Mouse (Mus musculus) testis, adult 2 months (tissue): ENCODE data around the gene Catsperz. TPM values are rescaled to one million over a fixed set of nuclear protein-coding genes. Genes with fewer than 3 reads are reported as not detected.

Experiments
- H3K27ac ChIP-seq: fragments of 200-500 bp; 2 replicates; pipeline ENCODE4 v1.5.1; 2012; ENCODE audit warnings: low read depth, low read length; ENCODE audit not compliant: control insufficient read depth, insufficient read depth
- H3K27me3 ChIP-seq: fragments of 200-500 bp; 2 replicates; pipeline ENCODE4 v1.6.1; 2012; ENCODE audit warnings: mild to moderate bottlenecking, low read length, moderate library complexity; ENCODE audit not compliant: control insufficient read depth, insufficient read depth
- H3K36me3 ChIP-seq: fragments of 200-500 bp; 2 replicates; pipeline ENCODE4 v1.6.1; 2012; ENCODE audit warnings: mild to moderate bottlenecking, low read length; ENCODE audit not compliant: control insufficient read depth, insufficient read depth
- H3K4me1 ChIP-seq: fragments of 200-500 bp; 2 replicates; pipeline ENCODE4 v1.6.1; 2012; ENCODE audit warnings: low read length; ENCODE audit not compliant: control insufficient read depth, insufficient read depth
- H3K4me3 ChIP-seq: fragments of 200-500 bp; 2 replicates; pipeline ENCODE4 v1.5.1; 2012; ENCODE audit warnings: low read depth, mild to moderate bottlenecking, low read length, moderate library complexity, mixed read lengths; ENCODE audit not compliant: control insufficient read depth
- CTCF ChIP-seq: fragments of 200-500 bp; IDR thresholded peaks from 2 replicates; pipeline ENCODE4 v1.5.1; 2012; ENCODE audit warnings: low read depth, mild to moderate bottlenecking, inconsistent platforms, low read length, moderate library complexity; ENCODE audit not compliant: control insufficient read depth, insufficient read depth, insufficient replicate concordance
- POLR2A ChIP-seq: fragments of 200-500 bp; IDR thresholded peaks from 2 replicates; pipeline ENCODE4 v1.6.1; 2012; ENCODE audit warnings: low read depth, mild to moderate bottlenecking, inconsistent platforms, low read length, moderate library complexity; ENCODE audit not compliant: control insufficient read depth
- polyA plus RNA-seq: library from polyadenylated mRNA; depleted of rRNA; stranded (reverse); fragments of >200 nt; gene quantifications from 2 replicates; pipeline ENCODE4 v1.2.3, GENCODE M21; 2012

Gene Catsperz
- polyA plus RNA-seq, 1 experiment: 1,294 TPM

GRCm38 (mm10) chr19:6937541-6938465 lies 12.6 kb upstream of the Catsperz start:
- no peak overlapping the region for H3K4me3 ChIP-seq

GRCm38 (mm10) chr19:6936299-6936698 lies 11.1 kb upstream of the Catsperz start:
- TF ChIP-seq POLR2A (no peak), CTCF (peak; percentile 14; the same call in 1 of the 2 replicates)
- no peak overlapping the region for H3K27ac ChIP-seq
- H3K27me3 ChIP-seq: no peaks in the 10 kb centered on the region
- no peak overlapping the region for H3K4me3 ChIP-seq
- peaks cover 27% of the 10 kb centered on the region for H3K4me1 ChIP-seq
- H3K36me3 ChIP-seq: no peaks in the 10 kb centered on the region

More at GRCm38 (mm10) chr19:6937541-6938465, 12.6 kb upstream of the Catsperz start:
- TF ChIP-seq CTCF (no peak), POLR2A (no peak)
- H3K36me3 ChIP-seq: no peaks in the 10 kb centered on the region
- H3K27ac ChIP-seq: no peak overlapping the region
- no peaks in the 10 kb centered on the region for H3K27me3 ChIP-seq
- H3K4me1 ChIP-seq: peaks cover 28% of the 10 kb centered on the region

GRCm38 (mm10) chr19:6934195-6934977 lies 9.2 kb upstream of the Catsperz start, which contains the start of gene Kcnk4:
Kcnk4 (minus strand) TSS chr19:6934515.
- no peaks in the 10 kb centered on the region for H3K36me3 ChIP-seq
- H3K4me3 ChIP-seq: peak within 1 kb of the TSS; percentile 19
- H3K27ac ChIP-seq: no peak within 1 kb of the TSS
- TF ChIP-seq POLR2A (no peak), CTCF (no peak)
- no peaks in the 10 kb centered on the region for H3K27me3 ChIP-seq
- peaks cover 25% of the 10 kb centered on the region for H3K4me1 ChIP-seq

- Histone ChIP-seq H3K27ac (no peak overlapping the region), H3K4me1 (peaks cover 25% of the 10 kb centered on the region), H3K27me3 (no peaks in the 10 kb centered on the region), H3K4me3 (peak overlapping the region; percentile 19), H3K36me3 (no peaks in the 10 kb centered on the region)
- TF ChIP-seq CTCF: no peak
- TF ChIP-seq POLR2A: no peak
These were observed 8.4 kb upstream of the Catsperz start for GRCm38 (mm10) chr19:6933436-6934194.

GRCm38 (mm10) chr19:6933102-6933435 lies 7.9 kb upstream of the Catsperz start:
- H3K36me3 ChIP-seq: no peaks in the 10 kb centered on the region

GRCm38 (mm10) chr19:6932018-6932417 lies 6.8 kb upstream of the Catsperz start:
- peaks cover 29% of the 10 kb centered on the region for H3K4me1 ChIP-seq
- no peaks in the 10 kb centered on the region for H3K36me3 ChIP-seq
- H3K27ac ChIP-seq: no peak overlapping the region
- TF ChIP-seq POLR2A (no peak), CTCF (no peak)
- H3K4me3 ChIP-seq: no peak overlapping the region
- H3K27me3 ChIP-seq: no peaks in the 10 kb centered on the region

More at GRCm38 (mm10) chr19:6933102-6933435, 7.9 kb upstream of the Catsperz start:
- no peak for TF ChIP-seq POLR2A
- TF ChIP-seq CTCF: no peak
- Histone ChIP-seq H3K27ac (no peak overlapping the region), H3K4me3 (no peak overlapping the region), H3K4me1 (peaks cover 25% of the 10 kb centered on the region), H3K27me3 (no peaks in the 10 kb centered on the region)

- Histone ChIP-seq H3K27me3 (no peaks in the 10 kb centered on the region), H3K4me3 (no peak overlapping the region), H3K4me1 (peaks cover 37% of the 10 kb centered on the region), H3K36me3 (no peaks in the 10 kb centered on the region), H3K27ac (no peak overlapping the region)
- TF ChIP-seq POLR2A: no peak
- no peak for TF ChIP-seq CTCF
These were observed 5.8 kb upstream of the Catsperz start for GRCm38 (mm10) chr19:6931002-6931401.
